Mouse (Mus musculus) liver, postnatal 0 days (tissue): Measurements from ENCODE around the gene Olfr952.

Experiments used
- CTCF ChIP-seq: sonication (generic); IDR thresholded peaks from 2 replicates; pipeline ENCODE4 v1.5.1; 2016; ENCODE audit warnings: antibody characterized with exemption, low read depth
- EP300 ChIP-seq: IDR thresholded peaks from 2 replicates; pipeline ENCODE4 v1.6.1; 2016; ENCODE audit warnings: antibody characterized with exemption, low read depth, mild to moderate bottlenecking

DNA sequence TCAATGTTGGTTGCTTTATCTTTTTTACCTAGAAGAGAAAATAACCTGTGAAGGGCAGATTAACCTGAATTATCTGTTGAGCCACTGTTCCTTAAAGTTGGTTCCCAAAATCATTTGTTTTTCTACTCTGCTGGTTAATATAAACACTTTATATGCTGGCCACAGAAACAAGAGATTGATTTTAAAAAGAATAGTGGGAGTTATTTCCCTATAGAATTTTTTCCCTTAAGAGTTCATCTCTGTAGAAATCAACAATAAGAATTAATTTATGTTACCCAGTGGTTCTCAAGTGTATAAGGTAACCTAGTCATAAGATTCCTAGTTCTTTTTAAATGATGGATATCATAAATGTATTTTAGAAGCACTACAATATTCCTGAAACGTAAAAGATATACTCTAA lies 44.9 kb upstream of the Olfr952 start, which contains the start of gene Olfr955:
- TF ChIP-seq CTCF: no peak
- TF ChIP-seq EP300: no peak
